ENCODE assay signal across 17 mouse cellular contexts in the genomic region with DNA sequence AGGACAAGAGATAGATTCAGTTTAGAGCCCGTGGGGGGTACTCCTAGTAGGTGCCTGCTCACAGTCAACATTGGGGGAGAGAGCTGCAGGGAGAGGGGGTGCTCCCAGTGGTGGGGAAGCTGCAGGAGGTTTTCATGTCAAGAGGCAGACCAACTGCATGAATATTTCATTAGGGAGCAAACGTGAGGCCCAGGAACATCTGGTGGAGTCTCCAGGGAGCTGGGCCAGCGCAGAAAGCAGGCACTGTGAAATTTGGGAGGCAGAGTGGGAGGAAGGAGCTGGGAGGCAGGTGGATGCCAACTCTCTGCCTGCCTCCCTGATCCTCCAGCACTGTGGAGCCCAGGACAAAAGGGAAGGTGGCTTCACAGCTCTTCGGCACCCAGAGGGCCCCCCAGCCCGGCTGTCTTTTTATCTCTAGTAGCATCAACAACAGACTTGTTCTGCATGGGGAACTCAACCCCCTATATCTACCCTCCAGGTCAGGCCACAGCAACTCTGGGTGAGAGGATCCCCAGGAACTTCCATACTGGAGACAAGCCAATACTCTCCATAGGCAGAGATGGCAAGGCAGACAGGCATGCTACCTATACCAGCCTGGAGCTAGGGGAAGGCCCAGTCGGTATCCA. TPM values are rescaled to one million over a fixed set of nuclear protein-coding genes. Genes with fewer than 3 reads are reported as not detected.
DNase-seq lines count a peak whose midpoint lies in the region; ATAC-seq and TF ChIP-seq lines count a peak whose summit lies in the region.
"Had no signal": no experiment of that assay in that cellular context is flagged by ENCODE, and none has a peak within 500 bp of the region (broad histone marks: within the 10 kb centered on the region; RNA-seq: fewer than 3 reads in every experiment).

No protein-coding gene starts in this region.

- peak; percentile 49 for DNase-seq in left cerebral cortex, adult 11 months (ENCODE audit: low spot score)
- no peak for DNase-seq in left cerebral cortex, postnatal 4 days
- DNase-seq in brain, embryonic 14.5 days (ENCODE audit: low read depth): peak; percentile 66
- DNase-seq in hindbrain, embryonic 11.5 days (ENCODE audit: low spot score): peak; percentile 26
- no peak for DNase-seq in adrenal gland, postnatal 4 days (ENCODE audit: low spot score in 2 of 2)
- no peak for DNase-seq in cerebellum, postnatal 14 days
- DNase-seq: B cell, adult 2 months; cerebellum, adult 11-12 months; heart, adult 18-20 months; kidney, postnatal 25 days; lung, adult 18-20 months had no signal

- ATAC-seq in hindbrain, embryonic 11.5 days (ENCODE audit: low FRiP score): no peak
- ATAC-seq in midbrain, embryonic 15.5 days (replicated peaks): no peak
- ATAC-seq in liver, embryonic 12.5 days: no peak
- ATAC-seq: intestine, embryonic 16.5 days had no signal

- no peaks in the 10 kb centered on the region for H3K36me3 ChIP-seq in hindbrain, embryonic 11.5 days (ENCODE audit: control insufficient read depth, insufficient read depth, low read length)
- no peaks in the 10 kb centered on the region for H3K36me3 ChIP-seq in midbrain, embryonic 15.5 days (replicated peaks)
- no peaks in the 10 kb centered on the region for H3K36me3 ChIP-seq in liver, embryonic 12.5 days
- H3K36me3 ChIP-seq: limb, embryonic 12.5 days had no signal

- H3K27ac ChIP-seq in hindbrain, embryonic 11.5 days (ENCODE audit: low read depth, low read length): peak overlapping the region; percentile 37; the same call in 1 of the 2 replicates
- 0 out of 2 replicates have a peak overlapping the region, but pooled peaks have one; percentile 6 for H3K27ac ChIP-seq in midbrain, embryonic 15.5 days
- no peak overlapping the region for H3K27ac ChIP-seq in liver, embryonic 12.5 days
- H3K27ac ChIP-seq: limb, embryonic 12.5 days; macrophage had no signal

- H3K9me3 ChIP-seq in hindbrain, embryonic 11.5 days (ENCODE audit: control insufficient read depth, low read length): no peaks in the 10 kb centered on the region
- H3K9me3 ChIP-seq in midbrain, embryonic 15.5 days: no peaks in the 10 kb centered on the region
- H3K9me3 ChIP-seq in liver, embryonic 12.5 days (replicated peaks): no peaks in the 10 kb centered on the region
- H3K9me3 ChIP-seq: limb, embryonic 12.5 days had no signal

- H3K4me1 ChIP-seq in hindbrain, embryonic 11.5 days (replicated peaks; ENCODE audit: control insufficient read depth, insufficient read depth, low read length): peaks cover 15% of the 10 kb centered on the region
- peaks cover 56% of the 10 kb centered on the region for H3K4me1 ChIP-seq in midbrain, embryonic 15.5 days
- H3K4me1 ChIP-seq in liver, embryonic 12.5 days: peaks cover 8% of the 10 kb centered on the region; the same call in 1 of the 2 replicates

- peak overlapping the region; percentile 34; the same call in 1 of the 2 replicates for H3K9ac ChIP-seq in hindbrain, embryonic 11.5 days (ENCODE audit: low read depth, low read length)
- H3K9ac ChIP-seq in midbrain, embryonic 15.5 days: no peak overlapping the region
- no peak overlapping the region for H3K9ac ChIP-seq in liver, embryonic 12.5 days
- H3K9ac ChIP-seq: limb, embryonic 12.5 days had no signal

- H3K27me3 ChIP-seq in hindbrain, embryonic 11.5 days (ENCODE audit: control insufficient read depth, insufficient read depth, low read length): peaks cover 3% of the 10 kb centered on the region; the same call in 1 of the 2 replicates
- H3K27me3 ChIP-seq in midbrain, embryonic 15.5 days (replicated peaks): no peaks in the 10 kb centered on the region
- H3K27me3 ChIP-seq in liver, embryonic 12.5 days (replicated peaks): peaks cover 99% of the 10 kb centered on the region

- WGBS in hindbrain, embryonic 11.5 days: 43% methylated on average over 6 of the region's 6 CpGs
- WGBS in midbrain, embryonic 15.5 days: 45% methylated on average over 6 of the region's 6 CpGs
- whole genome bisulfite sequencing in liver, embryonic 12.5 days (ENCODE audit: insufficient replicate concordance): 56% methylated on average over 6 of the region's 6 CpGs

- TF ChIP-seq CTCF in brain, embryonic 14.5 days (IDR thresholded peaks at IDR 0.05; ENCODE audit: borderline replicate concordance, extremely low read depth, insufficient read depth, insufficient read length): no peak

- no peak overlapping the region for H3K4me2 ChIP-seq in hindbrain, embryonic 11.5 days (replicated peaks; ENCODE audit: low read depth, low read length)
- H3K4me2 ChIP-seq in midbrain, embryonic 15.5 days: no peak overlapping the region
- H3K4me2 ChIP-seq in liver, embryonic 12.5 days: no peak overlapping the region
- H3K4me2 ChIP-seq: limb, embryonic 12.5 days had no signal

- H3K4me3 ChIP-seq in hindbrain, embryonic 11.5 days (ENCODE audit: low read depth, low read length): no peak overlapping the region
- H3K4me3 ChIP-seq in midbrain, embryonic 15.5 days: no peak overlapping the region
- H3K4me3 ChIP-seq in liver, embryonic 12.5 days: no peak overlapping the region
- H3K4me3 ChIP-seq: limb, embryonic 12.5 days; myocyte had no signal

- no peak for TF ChIP-seq POLR2A in brain, embryonic 14.5 days (IDR thresholded peaks at IDR 0.05; ENCODE audit: borderline replicate concordance, extremely low read depth, insufficient read depth, insufficient read length, poor library complexity, severe bottlenecking)

- intact Hi-C loops in left cerebral cortex, postnatal 4 days (cut with DNase I): no loop called here

RNA-seq across cellular contexts. Expression of a gene that starts 25.8 kb away (rescaled TPM):
- 10 to 100 TPM; 17.4 to 17.8 TPM for total RNA-seq in left cerebral cortex, postnatal 4 days (2021)
- polyA plus RNA-seq in brain, embryonic 14.5 days (2012; rRNA removed): 18.9 and 19.5 TPM in 2 replicates
- 11.5 and 15.4 TPM in 2 replicates for polyA plus RNA-seq in hindbrain, embryonic 11.5 days (2014; fragmentation: Nextera tagmentation; extraction: Ambion mirVana)
- 16.4 and 18.3 TPM in 2 replicates for polyA plus RNA-seq in midbrain, embryonic 15.5 days (2015; fragmentation: Nextera tagmentation; extraction: Ambion mirVana)
- polyA plus RNA-seq in liver, embryonic 12.5 days (2016; fragmentation: Nextera tagmentation; extraction: Ambion mirVana): 10.8 and 11.3 TPM in 2 replicates
- 10 to 100 TPM; 34.0 to 35.8 TPM for total RNA-seq in adrenal gland, postnatal 4 days (2021)

RNA-seq across cellular contexts. Expression of a gene that starts 50.5 kb away (rescaled TPM):
- total RNA-seq in left cerebral cortex, postnatal 4 days (2021): 10 to 100 TPM; 20.7 to 20.8 TPM
- polyA plus RNA-seq in brain, embryonic 14.5 days (2012; rRNA removed): 9.5 and 30.2 TPM in 2 replicates
- polyA plus RNA-seq in hindbrain, embryonic 11.5 days (2014; fragmentation: Nextera tagmentation; extraction: Ambion mirVana): 7.3 and 8.9 TPM in 2 replicates
- polyA plus RNA-seq in midbrain, embryonic 15.5 days (2015; fragmentation: Nextera tagmentation; extraction: Ambion mirVana): 20.2 and 21.4 TPM in 2 replicates
- polyA plus RNA-seq in liver, embryonic 12.5 days (2016; fragmentation: Nextera tagmentation; extraction: Ambion mirVana): 7.7 and 8.0 TPM in 2 replicates
- total RNA-seq in adrenal gland, postnatal 4 days (2021): 10 to 100 TPM; 11.3 to 12.0 TPM

Comparison
In these comparisons a context has a peak if more than half of its experiments do, and no peak if none do; other contexts are left out.
1. DNase-seq: peak in left cerebral cortex, adult 11 months (single experiment), brain, embryonic 14.5 days (single experiment) and hindbrain, embryonic 11.5 days (single experiment); none in left cerebral cortex, postnatal 4 days (single experiment), adrenal gland, postnatal 4 days (0 of 2) and cerebellum, postnatal 14 days (0 of 2).